ENCODE assay signal across 8 mouse cellular contexts in the genomic region with DNA sequence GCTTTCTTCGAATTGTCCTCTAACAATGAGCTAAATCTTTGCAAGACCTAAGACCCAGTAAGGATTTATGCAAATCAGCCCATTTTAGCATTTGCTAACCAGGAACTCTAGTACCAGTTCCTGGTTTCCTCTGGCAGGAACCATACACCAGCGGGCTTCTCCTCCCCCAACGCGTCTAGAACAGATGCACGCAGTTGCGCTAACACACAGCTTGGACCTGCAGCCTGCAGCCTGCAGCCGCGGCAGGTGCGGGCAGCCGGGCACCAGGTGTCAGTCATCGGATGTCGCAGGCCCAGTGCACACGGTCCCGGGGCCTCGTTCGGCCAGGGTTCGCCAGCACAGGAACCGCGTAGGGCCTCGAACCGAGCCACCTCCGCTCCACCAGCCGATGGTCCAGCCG. TPM values are rescaled to one million over a fixed set of nuclear protein-coding genes. Genes with fewer than 3 reads are reported as not detected.
DNase-seq lines count a peak whose midpoint lies in the region; ATAC-seq and TF ChIP-seq lines count a peak whose summit lies in the region.

No protein-coding gene starts in this region.

- peak overlapping the region; percentile 93 for H3K9ac ChIP-seq in hindbrain, embryonic 16.5 days (ENCODE audit: low read depth, low read length)
- H3K9ac ChIP-seq in lung, embryonic 16.5 days (ENCODE audit: low read length), result peak overlapping the region; percentile 89

- no peak for TF ChIP-seq POLR2A in small intestine, adult 2 months (IDR thresholded peaks at IDR 0.05; ENCODE audit: low read depth, low read length)

- peaks cover 36% of the 10 kb centered on the region for H3K4me1 ChIP-seq in erythroblast, embryonic 14.5 days (ENCODE audit: control insufficient read depth)
- H3K4me1 ChIP-seq in brown adipose tissue, adult 24 weeks (ENCODE audit: control insufficient read depth, insufficient read depth, insufficient read length, low read length), result peaks cover 26% of the 10 kb centered on the region
- peaks cover 22% of the 10 kb centered on the region for H3K4me1 ChIP-seq in hindbrain, embryonic 16.5 days (ENCODE audit: control insufficient read depth, insufficient read depth, low read depth, low read length)
- H3K4me1 ChIP-seq in lung, embryonic 16.5 days (replicated peaks; ENCODE audit: control insufficient read depth, insufficient read depth, low read length), result peaks cover 56% of the 10 kb centered on the region
- H3K4me1 ChIP-seq in small intestine, adult 2 months (ENCODE audit: control insufficient read depth, insufficient read depth, insufficient read length, low read length), result peaks cover 21% of the 10 kb centered on the region; the same call in 1 of the 2 replicates

- peaks cover 39% of the 10 kb centered on the region for H3K36me3 ChIP-seq in erythroblast, embryonic 14.5 days (ENCODE audit: control insufficient read depth)
- H3K36me3 ChIP-seq in hindbrain, embryonic 16.5 days (ENCODE audit: control insufficient read depth, insufficient read depth, low read length), result peaks cover 3% of the 10 kb centered on the region; the same call in 1 of the 2 replicates
- peaks cover 14% of the 10 kb centered on the region; the same call in 1 of the 2 replicates for H3K36me3 ChIP-seq in lung, embryonic 16.5 days (ENCODE audit: control insufficient read depth, insufficient read depth, low read length)
- peaks cover 26% of the 10 kb centered on the region for H3K36me3 ChIP-seq in small intestine, adult 2 months (ENCODE audit: control insufficient read depth, insufficient read depth, low read length)

- no peak for TF ChIP-seq CTCF in small intestine, adult 2 months (IDR thresholded peaks at IDR 0.05; ENCODE audit: extremely low read depth, insufficient read length, insufficient replicate concordance, low read depth, low read length)

- H3K27me3 ChIP-seq in erythroblast, embryonic 14.5 days (ENCODE audit: control insufficient read depth), result no peaks in the 10 kb centered on the region
- H3K27me3 ChIP-seq in hindbrain, embryonic 16.5 days (replicated peaks; ENCODE audit: control insufficient read depth, insufficient read depth, low read length), result no peaks in the 10 kb centered on the region
- no peaks in the 10 kb centered on the region for H3K27me3 ChIP-seq in lung, embryonic 16.5 days (ENCODE audit: control insufficient read depth, insufficient read depth, low read depth, low read length)
- H3K27me3 ChIP-seq in small intestine, adult 2 months (ENCODE audit: control insufficient read depth, insufficient read depth, low read length), result no peaks in the 10 kb centered on the region

- no peak for ATAC-seq in erythroblast, adult 5-6 weeks (replicated peaks; ENCODE audit: low FRiP score, poor library complexity, severe bottlenecking)
- peak; percentile 84 for ATAC-seq in hindbrain, embryonic 16.5 days
- peak; percentile 29 for ATAC-seq in lung, embryonic 16.5 days (ENCODE audit: low read depth)
- no peak; the same call in 1 of the 2 replicates for ATAC-seq in cerebellum, adult (ENCODE audit: insufficient number of reproducible peaks, low FRiP score, low TSS enrichment)

- H3K27ac ChIP-seq in brown adipose tissue, adult 24 weeks (replicated peaks; ENCODE audit: low read depth, low read length), result peak overlapping the region; percentile 85
- H3K27ac ChIP-seq in hindbrain, embryonic 16.5 days (ENCODE audit: low read depth, low read length), result peak overlapping the region; percentile 97
- H3K27ac ChIP-seq in lung, embryonic 16.5 days (ENCODE audit: low read length), result peak overlapping the region; percentile 99
- H3K27ac ChIP-seq in small intestine, adult 2 months (ENCODE audit: insufficient read depth, low read depth, low read length), result peak overlapping the region; percentile 89

- WGBS in hindbrain, embryonic 16.5 days, result 1% methylated on average over 23 of the region's 24 CpGs
- WGBS in lung, embryonic 16.5 days, result 1% methylated on average over 24 of the region's 24 CpGs
- under 1% methylated on average over 24 of the region's 24 CpGs for WGBS in small intestine, adult 2 months

- H3K9me3 ChIP-seq in erythroblast, embryonic 14.5 days (ENCODE audit: control insufficient read depth, low read length), result no peaks in the 10 kb centered on the region
- no peaks in the 10 kb centered on the region for H3K9me3 ChIP-seq in hindbrain, embryonic 16.5 days (ENCODE audit: control insufficient read depth, low read length)
- H3K9me3 ChIP-seq in lung, embryonic 16.5 days (ENCODE audit: control insufficient read depth, low read length), result no peaks in the 10 kb centered on the region

- DNase-seq in 3T3-L1 (ENCODE audit: low read depth, low spot score), result peak; percentile 51

- H3K4me2 ChIP-seq in hindbrain, embryonic 16.5 days (ENCODE audit: low read length), result peak overlapping the region; percentile 73
- peak overlapping the region; percentile 55 for H3K4me2 ChIP-seq in lung, embryonic 16.5 days (ENCODE audit: low read depth, low read length)

- peak overlapping the region; percentile 70 for H3K4me3 ChIP-seq in erythroblast, embryonic 14.5 days (replicated peaks)
- H3K4me3 ChIP-seq in brown adipose tissue, adult 24 weeks (ENCODE audit: insufficient read depth, low read depth, low read length), result peak overlapping the region; percentile 95
- H3K4me3 ChIP-seq in hindbrain, embryonic 16.5 days (ENCODE audit: low read length), result peak overlapping the region; percentile 93
- H3K4me3 ChIP-seq in lung, embryonic 16.5 days (ENCODE audit: low read length), result peak overlapping the region; percentile 80
- peak overlapping the region; percentile 83 for H3K4me3 ChIP-seq in small intestine, adult 2 months (ENCODE audit: low read depth, low read length)

RNA-seq across cellular contexts. Expression of gene Myom1, which starts 12.4 kb away (rescaled TPM):
- 0.03 TPM in 1 of 2 replicates, not detected in the other for polyA plus RNA-seq in erythroblast, embryonic 14.5 days (2012)
- total RNA-seq in erythroblast, adult 5-6 weeks (2015; ENCODE audit: low replicate concordance), result not detected in 2 replicates
- total RNA-seq in erythroblast, adult 5-6 weeks (2017; ENCODE audit: low replicate concordance), result 0.34 and 1.1 TPM in 2 replicates
- 10.1 and 21.6 TPM in 2 replicates for polyA plus RNA-seq in brown adipose tissue, adult 24 weeks (2012; ENCODE audit: insufficient read depth, insufficient read length, missing spikeins)
- polyA plus RNA-seq in hindbrain, embryonic 16.5 days (2015; fragmentation: Nextera tagmentation; extraction: Ambion mirVana), result 0.91 and 2.7 TPM in 2 replicates
- 11.4 and 13.2 TPM in 2 replicates for polyA plus RNA-seq in lung, embryonic 16.5 days (2015; fragmentation: Nextera tagmentation; extraction: Ambion mirVana)
- polyA plus RNA-seq in small intestine, adult 2 months (2012; rRNA removed), result 2.8 and 3.1 TPM in 2 replicates

RNA-seq across cellular contexts. Expression of gene Myl12a, which starts 12.7 kb away (rescaled TPM):
- polyA plus RNA-seq in erythroblast, embryonic 14.5 days (2012), result 1.8 and 3.5 TPM in 2 replicates
- 113 and 151 TPM in 2 replicates for total RNA-seq in erythroblast, adult 5-6 weeks (2015; ENCODE audit: low replicate concordance)
- 44.5 and 50.0 TPM in 2 replicates for total RNA-seq in erythroblast, adult 5-6 weeks (2017; ENCODE audit: low replicate concordance)
- 287 and 322 TPM in 2 replicates for polyA plus RNA-seq in brown adipose tissue, adult 24 weeks (2012; ENCODE audit: insufficient read depth, insufficient read length, missing spikeins)
- polyA plus RNA-seq in hindbrain, embryonic 16.5 days (2015; fragmentation: Nextera tagmentation; extraction: Ambion mirVana), result 106 and 118 TPM in 2 replicates
- 738 and 739 TPM in 2 replicates for polyA plus RNA-seq in lung, embryonic 16.5 days (2015; fragmentation: Nextera tagmentation; extraction: Ambion mirVana)
- 28.8 and 52.7 TPM in 2 replicates for polyA plus RNA-seq in small intestine, adult 2 months (2012; rRNA removed)

Comparison
In these comparisons a context has a peak if more than half of its experiments do, and no peak if none do; other contexts are left out.
1. ATAC-seq: peak in hindbrain, embryonic 16.5 days (single experiment) and lung, embryonic 16.5 days (single experiment); none in erythroblast, adult 5-6 weeks (single experiment) and cerebellum, adult (single experiment).
2. Peak in every context shown above with its lines, with median percentiles within 50 percentile points of each other: H3K4me3 ChIP-seq and H3K27ac ChIP-seq.